Mouse (Mus musculus): ENCODE measurements around the gene Smad3. TPM values are rescaled to one million over a fixed set of nuclear protein-coding genes. Genes with fewer than 3 reads are reported as not detected.
A peak's percentile ranks its signal among the peaks of the same experiment; 100 is the strongest.

Smad3 gene
- polyA plus RNA-seq, 1 experiment from 2014 or later = 11.6 TPM

DNA sequence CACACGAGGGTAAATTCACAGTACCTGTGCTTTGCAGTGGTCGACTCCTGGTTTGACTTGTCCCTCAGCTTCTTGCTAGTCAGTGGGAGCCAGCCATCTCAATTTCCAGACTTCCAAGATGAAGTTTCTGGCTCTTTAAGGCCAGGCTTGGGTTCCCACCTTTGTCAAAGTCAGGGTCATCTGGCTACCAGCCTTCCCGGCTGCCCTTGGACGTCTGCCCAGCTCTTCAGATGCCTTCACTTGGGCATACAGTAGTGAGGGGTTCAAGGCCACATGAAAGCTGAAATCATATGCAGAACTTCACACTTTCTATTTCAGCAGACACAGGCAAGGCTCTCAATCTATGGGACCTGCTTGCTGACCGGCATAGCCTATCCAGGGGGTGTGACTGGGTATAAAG lies 53.7 kb downstream of the Smad3 start:
- H3K36me3 ChIP-seq = no peaks in the 10 kb centered on the region
- H3K9ac ChIP-seq = 0 out of 2 replicates have a peak overlapping the region, but pooled peaks have one; percentile 6
- 48% methylated on average over 5 of the region's 5 CpGs for WGBS
- no peaks in the 10 kb centered on the region for H3K9me3 ChIP-seq (replicated peaks)
- no peak overlapping the region for H3K4me2 ChIP-seq
- no peak for ATAC-seq (replicated peaks; ENCODE audit: insufficient number of reproducible peaks, insufficient read depth, low FRiP score, low read depth)
- H3K27ac ChIP-seq = 0 out of 2 replicates have a peak overlapping the region, but pooled peaks have one; percentile 26
- no peak overlapping the region for H3K4me3 ChIP-seq
- peaks cover 79% of the 10 kb centered on the region for H3K4me1 ChIP-seq (replicated peaks)
- H3K27me3 ChIP-seq = no peaks in the 10 kb centered on the region

DNA sequence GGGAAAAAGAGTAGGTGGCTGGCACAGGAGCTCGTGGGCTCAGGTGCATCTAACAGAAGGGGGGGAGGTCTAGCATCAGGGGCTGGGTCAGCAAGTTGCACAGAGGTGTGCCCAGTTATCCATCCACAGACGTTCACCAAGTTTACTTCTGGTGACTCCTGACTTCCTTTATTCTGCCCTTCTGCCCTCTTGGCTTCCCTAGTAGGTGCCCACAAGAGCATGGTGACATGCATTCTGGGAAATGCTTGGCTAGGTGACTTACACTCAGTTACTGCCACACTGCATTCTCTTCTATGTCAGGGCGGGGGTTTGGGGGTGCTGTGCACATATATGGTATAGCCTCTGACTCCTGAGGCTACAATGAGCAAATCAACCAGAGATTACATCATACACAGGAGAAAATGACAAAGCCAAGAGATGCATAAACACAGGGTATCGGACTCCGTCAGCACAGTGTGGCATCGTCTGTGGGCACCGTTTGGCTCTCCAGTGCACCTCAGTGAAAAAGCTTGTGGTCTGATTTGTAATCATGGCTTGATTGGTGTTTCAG lies 54.5 kb downstream of the Smad3 start:
- H3K4me1 ChIP-seq (replicated peaks) = peaks cover 83% of the 10 kb centered on the region
- H3K36me3 ChIP-seq = no peaks in the 10 kb centered on the region
- no peak for ATAC-seq (replicated peaks; ENCODE audit: insufficient number of reproducible peaks, insufficient read depth, low FRiP score, low read depth)
- no peaks in the 10 kb centered on the region for H3K27me3 ChIP-seq
- no peak overlapping the region for H3K4me3 ChIP-seq
- H3K4me2 ChIP-seq = no peak overlapping the region
- 0 out of 2 replicates have a peak overlapping the region, but pooled peaks have one; percentile 43 for H3K27ac ChIP-seq
- 86% methylated on average over 7 of the region's 7 CpGs for WGBS
- H3K9me3 ChIP-seq (replicated peaks) = no peaks in the 10 kb centered on the region
- H3K9ac ChIP-seq = no peak overlapping the region

DNA sequence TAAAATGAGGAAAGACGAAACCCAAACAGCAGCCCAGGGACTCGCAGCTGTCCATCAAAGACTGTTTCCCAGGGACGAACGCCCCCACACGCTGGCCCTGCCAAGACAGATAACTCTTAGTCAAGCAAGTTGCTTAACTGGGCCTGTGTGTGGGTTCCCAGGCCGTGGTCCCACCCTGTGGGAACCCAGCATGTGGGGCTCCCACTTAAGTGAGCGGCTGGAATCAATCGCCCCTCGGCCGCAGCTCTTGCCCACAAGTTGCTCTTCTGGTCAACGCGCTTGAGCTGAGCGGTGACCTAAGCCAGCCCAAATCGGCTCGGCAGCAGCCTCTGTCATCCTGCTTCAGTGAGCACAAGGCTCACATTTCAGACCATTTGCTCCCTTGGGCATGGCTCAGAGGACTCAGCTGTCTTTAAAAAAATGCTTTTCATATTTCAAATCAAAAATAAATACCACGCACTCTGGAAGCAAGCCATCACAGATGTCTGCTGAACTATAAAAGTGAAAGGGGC lies 55.2 kb downstream of the Smad3 start:
- ATAC-seq (replicated peaks; ENCODE audit: insufficient number of reproducible peaks, insufficient read depth, low FRiP score, low read depth) = no peak
- 40% methylated on average over 16 of the region's 16 CpGs for WGBS
- H3K4me3 ChIP-seq = no peak overlapping the region
- no peaks in the 10 kb centered on the region for H3K9me3 ChIP-seq (replicated peaks)
- H3K27me3 ChIP-seq = no peaks in the 10 kb centered on the region
- peak overlapping the region; percentile 43; the same call in 1 of the 2 replicates for H3K27ac ChIP-seq
- peaks cover 86% of the 10 kb centered on the region for H3K4me1 ChIP-seq (replicated peaks)
- H3K9ac ChIP-seq = no peak overlapping the region
- H3K4me2 ChIP-seq = peak overlapping the region; percentile 9; the same call in 1 of the 2 replicates
- H3K36me3 ChIP-seq = no peaks in the 10 kb centered on the region

DNA sequence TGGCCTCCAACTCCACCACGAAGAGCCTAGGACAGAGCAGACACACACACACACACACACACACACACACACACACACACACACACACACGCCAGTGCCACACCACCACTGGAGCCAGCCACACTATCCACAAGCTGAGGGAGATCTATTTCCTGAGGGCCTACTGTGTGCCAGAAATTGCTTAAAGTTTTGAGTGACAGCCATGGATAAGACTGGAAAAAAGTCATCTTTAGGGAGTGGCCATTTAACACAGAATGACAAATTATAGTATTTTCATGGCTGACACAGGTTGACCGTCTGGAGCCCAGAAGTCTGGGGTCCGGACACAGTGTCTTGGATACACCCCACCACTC lies 55.9 kb downstream of the Smad3 start:
- no peak overlapping the region for H3K4me2 ChIP-seq
- peaks cover 86% of the 10 kb centered on the region for H3K4me1 ChIP-seq (replicated peaks)
- no peaks in the 10 kb centered on the region for H3K27me3 ChIP-seq
- no peaks in the 10 kb centered on the region for H3K36me3 ChIP-seq
- no peak overlapping the region for H3K27ac ChIP-seq
- WGBS = 77% methylated on average over 4 of the region's 4 CpGs
- no peak overlapping the region for H3K9ac ChIP-seq
- ATAC-seq (replicated peaks; ENCODE audit: insufficient number of reproducible peaks, insufficient read depth, low FRiP score, low read depth) = no peak
- H3K4me3 ChIP-seq = no peak overlapping the region
- H3K9me3 ChIP-seq (replicated peaks) = no peaks in the 10 kb centered on the region

DNA sequence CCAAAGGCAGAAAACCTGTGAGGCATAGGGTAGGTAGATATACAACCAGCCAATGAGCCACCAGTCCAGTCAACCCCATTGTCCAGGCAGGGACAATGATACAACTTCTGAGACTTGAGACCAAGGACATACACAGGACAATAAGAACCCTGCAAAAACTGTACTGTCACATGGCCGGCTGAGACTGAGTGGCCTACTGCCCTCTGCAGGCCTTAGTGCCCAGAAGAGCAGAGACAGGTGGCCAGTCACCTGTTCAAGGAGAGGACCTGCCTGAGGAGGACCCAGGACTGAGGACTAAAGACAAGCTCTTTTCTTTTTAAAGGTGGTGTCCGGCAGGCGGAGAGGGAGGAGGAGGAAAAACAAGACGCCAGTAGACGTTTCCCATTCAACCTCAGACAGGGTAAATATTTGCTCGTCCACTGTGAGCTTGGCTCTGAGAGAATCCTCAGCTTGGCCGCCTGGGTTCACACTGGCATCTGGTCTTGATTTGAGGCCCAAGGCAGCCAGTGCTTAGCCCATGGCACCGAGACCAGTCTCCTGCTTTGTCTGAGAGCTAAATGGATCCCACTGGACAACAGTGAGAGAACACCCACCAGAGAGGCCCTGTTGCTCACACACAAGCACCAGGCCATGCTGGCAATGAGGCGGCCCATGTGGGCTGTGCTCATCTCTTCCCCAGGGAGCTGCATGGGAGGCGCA lies 56.4 kb downstream of the Smad3 start:
- WGBS = 82% methylated on average over 10 of the region's 10 CpGs

DNA sequence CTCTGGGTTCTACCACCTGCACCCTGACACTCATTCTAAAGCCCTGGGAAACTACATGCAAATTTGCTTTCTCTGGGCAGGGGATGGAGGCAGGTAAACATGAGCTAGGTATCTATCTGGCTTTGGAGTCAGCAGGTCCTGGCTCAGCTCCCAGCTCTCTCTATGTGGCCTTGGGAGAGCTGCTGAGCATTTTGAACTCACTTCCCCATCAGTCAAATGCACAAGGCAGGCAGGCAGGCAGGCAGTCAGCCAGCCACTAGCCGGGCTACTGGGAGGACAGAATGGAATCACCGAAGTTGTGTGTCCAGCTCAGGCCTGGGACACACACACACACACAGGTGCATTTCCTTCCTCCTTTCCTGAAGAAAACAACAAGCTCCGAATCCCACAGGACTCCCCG lies 58.6 kb downstream of the Smad3 start:
- Histone ChIP-seq H3K36me3 (no peaks in the 10 kb centered on the region), H3K4me3 (no peak overlapping the region), H3K9me3 (replicated peaks) (no peaks in the 10 kb centered on the region), H3K27ac (no peak overlapping the region), H3K4me2 (no peak overlapping the region), H3K27me3 (no peaks in the 10 kb centered on the region), H3K4me1 (replicated peaks) (peaks cover 65% of the 10 kb centered on the region), H3K9ac (no peak overlapping the region)
- ATAC-seq (replicated peaks; ENCODE audit: insufficient number of reproducible peaks, insufficient read depth, low FRiP score, low read depth) = no peak
- 65% methylated on average over 4 of the region's 4 CpGs for WGBS

More for the DNA sequence above, 56.4 kb downstream of the Smad3 start:
- H3K27me3 ChIP-seq = no peaks in the 10 kb centered on the region
- H3K4me1 ChIP-seq (replicated peaks) = peaks cover 86% of the 10 kb centered on the region
- H3K27ac ChIP-seq = no peak overlapping the region
- no peak for ATAC-seq (replicated peaks; ENCODE audit: insufficient number of reproducible peaks, insufficient read depth, low FRiP score, low read depth)
- H3K4me3 ChIP-seq = no peak overlapping the region
- H3K4me2 ChIP-seq = no peak overlapping the region
- no peak overlapping the region for H3K9ac ChIP-seq
- H3K36me3 ChIP-seq = no peaks in the 10 kb centered on the region
- H3K9me3 ChIP-seq (replicated peaks) = no peaks in the 10 kb centered on the region

DNA sequence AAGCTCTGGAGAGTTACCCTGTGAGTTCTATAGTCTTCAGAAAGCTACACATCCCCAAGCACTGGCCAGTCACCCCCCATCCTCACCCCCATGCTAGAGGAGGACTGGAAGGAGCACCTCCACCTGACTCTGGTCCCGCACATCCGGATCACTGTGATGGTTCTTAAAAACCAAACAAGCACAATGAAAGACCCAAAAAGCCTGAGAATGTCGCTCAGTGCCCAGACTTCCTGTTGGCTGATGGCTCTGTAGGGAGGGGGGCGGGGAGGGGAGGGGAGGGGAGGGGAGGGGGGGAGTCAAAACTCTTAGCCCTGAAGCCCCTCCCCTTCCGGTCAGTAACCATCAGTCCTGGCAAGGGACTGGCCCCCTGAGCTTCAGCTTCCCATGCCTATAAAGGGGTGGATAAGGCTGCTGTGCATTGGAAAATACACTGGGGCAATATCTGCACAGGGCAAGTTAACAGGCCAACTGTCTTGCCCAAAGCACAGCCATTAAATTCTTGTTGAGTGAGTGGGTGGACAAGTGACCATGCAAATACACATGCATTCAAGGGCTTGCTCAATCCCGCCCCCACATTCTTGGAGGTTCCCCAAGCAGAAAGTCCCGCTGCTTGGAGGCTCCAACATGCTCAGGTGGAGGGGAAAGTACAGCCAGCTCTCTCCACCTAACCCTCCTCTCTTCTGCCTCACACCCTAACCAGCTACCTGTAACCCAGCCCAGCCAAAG lies 59.3 kb downstream of the Smad3 start:
- H3K4me1 ChIP-seq (replicated peaks) = peaks cover 61% of the 10 kb centered on the region
- H3K4me2 ChIP-seq = no peak overlapping the region

DNA sequence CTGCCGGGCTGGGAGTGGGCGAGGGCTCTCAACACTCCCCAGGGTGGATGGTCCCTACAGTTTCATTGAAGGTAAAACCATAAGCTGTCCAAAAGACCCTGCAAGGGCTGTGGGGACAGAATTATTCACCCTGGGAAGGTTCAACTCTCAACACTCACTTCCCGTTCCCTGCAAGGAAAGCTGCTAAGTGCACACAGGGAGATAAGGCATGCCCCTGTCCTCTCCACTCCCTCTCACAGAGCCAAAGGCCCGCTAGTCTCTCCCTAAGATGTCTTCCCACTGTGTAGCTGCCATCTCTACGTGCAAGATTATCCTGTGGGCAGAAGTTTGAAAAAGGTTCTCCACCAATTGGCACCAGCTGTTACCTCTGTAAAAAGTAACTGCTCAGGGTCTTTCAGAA lies 60.2 kb downstream of the Smad3 start:
- no peaks in the 10 kb centered on the region for H3K27me3 ChIP-seq
- no peak for ATAC-seq (replicated peaks; ENCODE audit: insufficient number of reproducible peaks, insufficient read depth, low FRiP score, low read depth)
- H3K4me1 ChIP-seq (replicated peaks) = peaks cover 52% of the 10 kb centered on the region
- no peak overlapping the region for H3K9ac ChIP-seq
- no peaks in the 10 kb centered on the region for H3K9me3 ChIP-seq (replicated peaks)
- H3K4me2 ChIP-seq = no peak overlapping the region
- no peak overlapping the region for H3K4me3 ChIP-seq
- no peaks in the 10 kb centered on the region for H3K36me3 ChIP-seq
- peak overlapping the region; percentile 52; the same call in 1 of the 2 replicates for H3K27ac ChIP-seq
- 28% methylated on average over 5 of the region's 5 CpGs for WGBS

More for the DNA sequence above, 59.3 kb downstream of the Smad3 start:
- H3K4me3 ChIP-seq = no peak overlapping the region
- no peak overlapping the region for H3K9ac ChIP-seq
- H3K27ac ChIP-seq = 0 out of 2 replicates have a peak overlapping the region, but pooled peaks have one; percentile 52
- no peaks in the 10 kb centered on the region for H3K9me3 ChIP-seq (replicated peaks)
- ATAC-seq (replicated peaks; ENCODE audit: insufficient number of reproducible peaks, insufficient read depth, low FRiP score, low read depth) = no peak
- 53% methylated on average over 5 of the region's 7 CpGs for WGBS
- H3K36me3 ChIP-seq = no peaks in the 10 kb centered on the region
- H3K27me3 ChIP-seq = no peaks in the 10 kb centered on the region

DNA sequence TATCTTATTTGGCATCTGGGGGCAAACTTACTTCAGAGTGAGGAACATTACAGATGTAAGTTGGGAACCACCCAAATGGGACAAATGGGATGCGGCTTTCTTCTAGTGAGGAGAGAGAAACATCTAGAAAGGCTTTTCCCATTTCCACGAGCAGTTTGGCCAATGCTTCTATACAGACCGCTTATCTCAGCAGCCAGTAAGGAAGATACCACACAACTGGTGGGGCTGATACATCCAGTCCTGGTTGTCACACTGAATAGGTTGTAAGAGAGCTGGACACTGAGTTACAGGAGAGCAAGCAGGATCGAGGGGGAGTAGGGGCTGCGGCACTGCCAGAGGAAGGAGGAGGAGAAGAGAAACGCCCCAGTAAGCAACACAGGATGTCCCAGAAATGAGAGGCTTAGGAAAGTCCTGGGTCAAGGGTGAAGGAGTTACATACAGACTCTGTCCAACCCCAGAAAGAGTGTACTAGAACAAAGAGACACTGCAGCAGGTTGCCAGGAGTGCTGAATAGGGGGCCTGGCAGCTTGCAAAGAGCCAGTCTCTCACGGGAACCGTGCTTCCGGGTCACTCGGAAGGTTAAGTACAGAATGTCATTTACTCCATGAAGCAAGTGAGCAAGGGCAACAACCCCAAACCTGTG lies 61.2 kb downstream of the Smad3 start:
- peak overlapping the region; percentile 37; the same call in 1 of the 2 replicates for H3K27ac ChIP-seq
- 48% methylated on average over 10 of the region's 10 CpGs for WGBS
- peaks cover 48% of the 10 kb centered on the region for H3K4me1 ChIP-seq (replicated peaks)

DNA sequence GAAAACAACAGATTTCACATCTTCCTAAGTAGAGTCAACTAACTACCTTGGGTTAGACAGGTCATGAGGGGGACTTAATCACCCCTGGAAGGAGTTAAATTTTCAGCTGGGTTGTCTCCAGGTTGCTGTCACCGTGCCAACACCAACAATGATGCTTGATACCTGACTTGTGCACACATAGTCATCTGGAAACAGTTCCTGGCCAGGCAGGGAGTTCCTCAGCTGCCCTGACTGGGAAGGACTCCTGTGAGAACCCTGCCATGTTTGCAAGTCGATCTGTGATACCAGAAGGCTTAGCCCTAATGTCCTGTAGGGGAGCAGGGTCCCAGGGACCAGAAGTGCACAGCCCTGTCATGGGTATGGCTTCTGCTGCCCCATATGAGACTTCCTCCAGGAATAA lies 65.8 kb downstream of the Smad3 start:
- Histone ChIP-seq H3K4me2 (no peak overlapping the region), H3K27me3 (no peaks in the 10 kb centered on the region), H3K36me3 (no peaks in the 10 kb centered on the region), H3K9me3 (replicated peaks) (no peaks in the 10 kb centered on the region), H3K9ac (no peak overlapping the region), H3K27ac (0 out of 2 replicates have a peak overlapping the region, but pooled peaks have one; percentile 8), H3K4me3 (no peak overlapping the region), H3K4me1 (replicated peaks) (peaks cover 17% of the 10 kb centered on the region)
- no peak for ATAC-seq (replicated peaks; ENCODE audit: insufficient number of reproducible peaks, insufficient read depth, low FRiP score, low read depth)
- WGBS = 46% methylated on average over 2 of the region's 2 CpGs

More for the DNA sequence above, 61.2 kb downstream of the Smad3 start:
- no peaks in the 10 kb centered on the region for H3K9me3 ChIP-seq (replicated peaks)
- no peak for ATAC-seq (replicated peaks; ENCODE audit: insufficient number of reproducible peaks, insufficient read depth, low FRiP score, low read depth)
- H3K4me3 ChIP-seq = no peak overlapping the region
- H3K9ac ChIP-seq = no peak overlapping the region
- no peak overlapping the region for H3K4me2 ChIP-seq
- H3K27me3 ChIP-seq = no peaks in the 10 kb centered on the region
- no peaks in the 10 kb centered on the region for H3K36me3 ChIP-seq

DNA sequence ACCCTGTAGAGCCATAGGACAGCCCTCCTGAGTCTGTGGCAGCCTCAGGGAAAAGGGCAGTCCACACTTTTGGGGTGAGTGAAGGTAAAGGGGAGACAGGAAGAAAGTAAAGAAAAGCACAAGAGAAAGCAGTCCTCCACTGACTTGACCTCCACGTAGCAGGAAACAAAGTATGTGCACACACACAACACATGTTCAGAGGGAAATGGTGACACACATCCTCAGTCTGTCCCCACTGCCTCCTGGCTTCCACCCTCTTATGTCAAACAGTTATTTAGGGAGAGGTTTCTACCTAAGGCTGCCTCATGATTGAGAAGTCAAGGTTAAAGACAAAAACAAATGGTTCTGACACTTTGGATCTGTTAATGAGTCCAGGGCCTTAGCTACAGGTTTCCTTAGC lies 67.3 kb downstream of the Smad3 start:
- Histone ChIP-seq H3K4me1 (replicated peaks) (peaks cover 15% of the 10 kb centered on the region), H3K4me3 (no peak overlapping the region), H3K36me3 (no peaks in the 10 kb centered on the region), H3K9ac (no peak overlapping the region), H3K27me3 (no peaks in the 10 kb centered on the region), H3K9me3 (replicated peaks) (no peaks in the 10 kb centered on the region), H3K27ac (no peak overlapping the region), H3K4me2 (no peak overlapping the region)
- WGBS = 69% methylated on average over 1 of the region's 1 CpGs
- ATAC-seq (replicated peaks; ENCODE audit: insufficient number of reproducible peaks, insufficient read depth, low FRiP score, low read depth) = no peak
